Mouse (Mus musculus) embryonic facial prominence, embryonic 15.5 days (tissue): ENCODE data around the gene Actr5. TPM values are rescaled to one million over a fixed set of nuclear protein-coding genes. Genes with fewer than 3 reads are reported as not detected.
A peak's percentile ranks its signal among the peaks of the same experiment; 100 is the strongest.

Source experiments
- ATAC-seq: fragments of 200-750 bp; cut with Nextera tagmentation; 2 replicates; pipeline ENCODE4 v1.8.0; 2017; ENCODE audit warnings: low read depth, moderate TSS enrichment; ENCODE audit not compliant: insufficient number of reproducible peaks, low FRiP score, low TSS enrichment
- H3K27ac ChIP-seq: fragments of 300-500 bp; sonication (generic); replicated peaks from 2 replicates; pipeline ENCODE4 v1.5.1; 2015; ENCODE audit warnings: mild to moderate bottlenecking, inconsistent platforms
- H3K27me3 ChIP-seq: fragments of 300-500 bp; sonication (generic); 2 replicates; pipeline ENCODE4 v1.6.1; 2015; ENCODE audit warnings: inconsistent platforms
- H3K36me3 ChIP-seq: fragments of 300-500 bp; sonication (generic); 2 replicates; pipeline ENCODE4 v1.6.1; 2015; ENCODE audit warnings: mild to moderate bottlenecking, inconsistent platforms
- H3K4me1 ChIP-seq: fragments of 300-500 bp; sonication (generic); 2 replicates; pipeline ENCODE4 v1.6.1; 2015; ENCODE audit warnings: inconsistent platforms
- H3K4me2 ChIP-seq: fragments of 300-500 bp; sonication (generic); replicated peaks from 2 replicates; pipeline ENCODE4 v1.6.1; 2015; ENCODE audit warnings: mild to moderate bottlenecking, inconsistent platforms
- H3K4me3 ChIP-seq: fragments of 300-500 bp; sonication (generic); replicated peaks from 2 replicates; pipeline ENCODE4 v1.5.1; 2015; ENCODE audit warnings: mild to moderate bottlenecking, inconsistent platforms
- H3K9ac ChIP-seq: fragments of 300-500 bp; sonication (generic); 2 replicates; pipeline ENCODE4 v1.6.1; 2015; ENCODE audit warnings: inconsistent platforms
- H3K9me3 ChIP-seq: fragments of 300-500 bp; sonication (generic); replicated peaks from 2 replicates; pipeline ENCODE4 v1.6.1; 2016; ENCODE audit warnings: inconsistent platforms
- WGBS: fragments of 180-500 bp; shearing (Covaris S2); methylation state at CpG from one replicate; pipeline ENCODE4 v1.1.7; 2015; 5-methylcytosine and 5-hydroxymethylcytosine counted together
- polyA plus RNA-seq: library from polyadenylated mRNA; unstranded; fragments of >200 nt; fragmentation: Nextera tagmentation; extraction: Ambion mirVana; gene quantifications from 2 replicates; pipeline ENCODE4 v1.2.1, GENCODE M21; 2015

Gene Actr5
- 12.0 and 13.1 TPM in 2 replicates for polyA plus RNA-seq

DNA sequence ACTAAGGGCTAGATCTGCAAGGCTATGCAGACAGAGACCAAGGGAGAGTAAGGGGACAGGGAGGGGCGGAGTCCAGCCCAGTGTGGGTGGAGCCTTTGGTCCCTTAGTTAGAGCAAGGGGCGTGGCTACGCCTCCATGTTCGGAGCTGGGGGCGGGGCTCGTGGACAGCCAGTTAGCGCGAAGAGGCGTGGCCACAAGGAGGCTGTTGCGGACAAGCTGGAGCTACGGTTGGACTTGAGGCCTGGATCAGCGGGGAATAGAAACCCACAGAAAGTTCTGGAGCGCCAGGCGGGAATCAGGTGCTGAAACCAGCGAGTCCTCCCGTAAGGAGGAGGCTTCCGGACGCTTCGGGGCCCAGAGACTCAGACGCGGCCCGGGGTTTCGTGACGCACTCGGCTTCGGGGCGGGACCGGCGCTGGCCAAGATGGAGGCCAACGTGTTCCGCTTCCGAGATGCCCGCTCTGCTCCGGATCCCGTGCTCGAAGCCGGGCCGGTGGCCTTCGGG, at the start of gene Actr5:
Gene Actr5, plus strand, starts transcription at position 171 of the 505 bp plus-strand sequence.
- H3K4me1 ChIP-seq, result peaks cover 16% of the 10 kb centered on the region
- H3K4me2 ChIP-seq, result peak within 1 kb of the TSS; percentile 73
- peak within 1 kb of the TSS; percentile 90 for H3K27ac ChIP-seq
- WGBS, result 1% methylated on average over 39 of the region's 39 CpGs
- no peaks in the 10 kb centered on the region for H3K9me3 ChIP-seq
- H3K4me3 ChIP-seq, result peak within 1 kb of the TSS; percentile 87
- peaks cover 24% of the 10 kb centered on the region; the same call in 1 of the 2 replicates for H3K36me3 ChIP-seq
- peak within 1 kb of the TSS; percentile 74 for H3K9ac ChIP-seq
- peaks cover 25% of the 10 kb centered on the region for H3K27me3 ChIP-seq
- peak; percentile 96 for ATAC-seq

DNA sequence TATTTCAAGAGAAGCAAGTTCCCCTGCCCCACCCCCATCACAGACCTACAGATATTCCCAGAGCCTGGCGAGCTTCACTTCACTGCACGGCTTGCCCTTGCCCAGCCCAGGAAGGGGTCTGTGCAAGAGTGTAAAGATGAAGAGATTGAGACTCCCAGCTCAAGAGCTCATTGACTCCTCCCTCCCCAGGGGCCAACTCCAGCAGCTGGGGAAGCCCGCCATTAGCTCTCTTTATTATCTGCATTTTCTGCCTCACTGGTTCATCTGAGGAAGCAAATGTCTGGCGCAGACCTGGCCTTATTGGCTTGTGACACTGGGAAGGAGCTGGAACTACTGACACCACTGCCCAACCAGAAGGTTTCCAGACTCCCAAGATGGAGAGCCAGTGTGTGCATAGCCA, 44.7 kb upstream of the Actr5 start:
- no peak for ATAC-seq
- H3K9ac ChIP-seq, result no peak overlapping the region
- H3K36me3 ChIP-seq, result no peaks in the 10 kb centered on the region
- H3K27me3 ChIP-seq, result no peaks in the 10 kb centered on the region
- no peak overlapping the region for H3K4me2 ChIP-seq
- no peak overlapping the region for H3K27ac ChIP-seq
- WGBS, result 56% methylated on average over 4 of the region's 4 CpGs
- H3K9me3 ChIP-seq, result no peaks in the 10 kb centered on the region
- no peak overlapping the region for H3K4me3 ChIP-seq
- no peaks in the 10 kb centered on the region for H3K4me1 ChIP-seq

DNA sequence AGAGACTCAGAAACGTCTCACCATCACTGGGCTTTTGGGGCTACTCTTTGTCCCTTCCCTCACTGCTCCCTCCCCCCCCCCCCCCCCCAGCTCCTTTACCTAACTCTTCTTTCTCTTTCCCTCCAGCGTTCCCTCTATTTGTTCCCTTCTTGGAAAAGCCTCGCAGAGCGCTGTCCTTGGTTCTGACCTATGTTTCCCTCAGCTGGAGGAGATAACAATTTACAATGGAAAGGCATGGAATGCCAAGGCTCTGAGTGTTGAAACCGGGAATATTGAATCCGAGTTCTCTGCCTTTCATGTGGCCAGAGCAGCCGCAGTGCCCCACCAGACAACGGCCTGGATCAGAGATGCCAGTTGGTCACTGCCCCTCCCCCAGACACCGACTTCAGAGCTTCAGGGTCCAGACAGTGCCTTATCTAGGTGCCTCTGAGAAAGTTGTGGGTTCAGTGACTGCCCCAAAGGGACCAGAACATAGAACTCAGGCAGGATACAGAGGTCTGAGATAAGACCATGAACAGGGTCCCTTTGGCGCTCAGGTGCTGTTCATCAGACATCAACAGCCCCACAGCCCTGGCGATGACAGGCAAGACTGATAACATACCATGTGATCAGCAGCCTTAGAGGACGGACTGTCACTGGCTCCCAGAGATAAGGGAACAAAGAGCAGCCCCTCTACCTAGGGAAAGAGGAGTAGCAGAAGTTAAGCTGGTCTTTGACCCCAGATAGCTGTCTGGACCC, 39.9 kb upstream of the Actr5 start:
- Histone ChIP-seq H3K4me1 (peaks cover 5% of the 10 kb centered on the region; the same call in 1 of the 2 replicates), H3K4me3 (no peak overlapping the region), H3K27ac (no peak overlapping the region), H3K9ac (no peak overlapping the region), H3K27me3 (peaks cover 7% of the 10 kb centered on the region; the same call in 1 of the 2 replicates), H3K36me3 (no peaks in the 10 kb centered on the region), H3K4me2 (no peak overlapping the region), H3K9me3 (no peaks in the 10 kb centered on the region)
- ATAC-seq, result no peak
- 10% methylated on average over 12 of the region's 12 CpGs for WGBS

DNA sequence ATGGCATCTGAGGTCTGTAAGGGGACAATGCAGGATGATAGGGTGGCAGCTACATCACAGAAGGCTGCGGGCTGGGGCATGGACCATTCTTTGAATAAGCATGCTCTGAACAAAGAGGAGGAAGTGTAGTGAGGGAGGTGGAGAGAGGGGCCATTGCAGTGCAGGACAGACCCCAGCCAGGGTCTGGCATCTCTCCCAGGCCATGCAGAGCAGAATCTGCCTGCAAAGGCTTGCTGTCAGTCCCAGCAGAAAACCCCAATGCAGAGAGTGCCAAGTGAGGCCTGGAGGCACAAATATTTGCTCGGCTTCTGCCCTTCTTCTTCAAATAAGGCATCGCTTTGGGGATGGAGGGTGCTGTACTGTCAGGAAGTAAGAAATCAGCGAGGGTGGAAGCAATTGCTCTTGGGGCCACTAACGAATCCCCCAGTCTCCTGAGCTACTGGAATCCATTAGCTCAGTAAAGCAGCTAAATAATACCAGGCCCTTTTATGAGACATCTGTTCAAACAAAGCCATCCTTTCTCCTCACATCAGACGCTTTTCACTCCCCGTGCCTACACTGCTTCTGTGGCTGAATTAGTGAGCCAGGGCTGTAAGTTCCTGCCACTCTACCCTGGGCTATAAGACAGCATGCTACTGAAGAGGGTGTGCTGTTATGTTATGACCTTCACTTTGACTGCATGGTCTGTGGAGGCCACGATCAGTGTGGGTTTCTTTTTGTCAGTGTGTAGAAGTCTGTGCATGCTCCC, 36.0 kb upstream of the Actr5 start:
- H3K4me1 ChIP-seq, result peaks cover 5% of the 10 kb centered on the region; the same call in 1 of the 2 replicates
- H3K9ac ChIP-seq, result no peak overlapping the region
- H3K9me3 ChIP-seq, result no peaks in the 10 kb centered on the region
- H3K27me3 ChIP-seq, result peaks cover 7% of the 10 kb centered on the region; the same call in 1 of the 2 replicates
- H3K27ac ChIP-seq, result no peak overlapping the region
- ATAC-seq, result no peak
- H3K4me3 ChIP-seq, result no peak overlapping the region
- 25% methylated on average over 8 of the region's 8 CpGs for WGBS
- no peaks in the 10 kb centered on the region for H3K36me3 ChIP-seq
- H3K4me2 ChIP-seq, result no peak overlapping the region

DNA sequence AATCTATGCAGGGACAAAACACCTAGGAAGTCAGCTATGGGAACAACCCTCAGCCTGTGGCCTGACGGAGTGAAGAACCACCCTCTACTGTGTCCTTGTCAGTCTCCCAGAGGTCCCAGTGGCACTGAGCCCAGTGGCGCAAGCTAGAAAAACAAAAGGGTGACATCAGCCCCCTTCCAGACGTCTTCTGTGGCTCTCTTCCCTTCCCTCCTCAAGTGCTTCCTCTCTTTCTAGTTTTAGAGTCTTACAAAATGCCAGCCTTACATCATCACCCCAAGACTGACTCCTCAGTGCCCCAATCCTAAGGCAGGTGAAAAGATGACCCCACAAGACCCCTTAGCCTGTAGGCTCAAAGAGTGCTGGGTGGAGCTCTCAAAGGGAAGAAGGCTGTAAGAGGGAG, 34.2 kb upstream of the Actr5 start:
- Histone ChIP-seq H3K36me3 (no peaks in the 10 kb centered on the region), H3K4me2 (no peak overlapping the region), H3K4me3 (no peak overlapping the region), H3K27ac (no peak overlapping the region), H3K9ac (no peak overlapping the region), H3K4me1 (peaks cover 5% of the 10 kb centered on the region; the same call in 1 of the 2 replicates), H3K27me3 (peaks cover 17% of the 10 kb centered on the region), H3K9me3 (no peaks in the 10 kb centered on the region)
- no peak for ATAC-seq
- WGBS, result 65% methylated on average over 3 of the region's 3 CpGs

DNA sequence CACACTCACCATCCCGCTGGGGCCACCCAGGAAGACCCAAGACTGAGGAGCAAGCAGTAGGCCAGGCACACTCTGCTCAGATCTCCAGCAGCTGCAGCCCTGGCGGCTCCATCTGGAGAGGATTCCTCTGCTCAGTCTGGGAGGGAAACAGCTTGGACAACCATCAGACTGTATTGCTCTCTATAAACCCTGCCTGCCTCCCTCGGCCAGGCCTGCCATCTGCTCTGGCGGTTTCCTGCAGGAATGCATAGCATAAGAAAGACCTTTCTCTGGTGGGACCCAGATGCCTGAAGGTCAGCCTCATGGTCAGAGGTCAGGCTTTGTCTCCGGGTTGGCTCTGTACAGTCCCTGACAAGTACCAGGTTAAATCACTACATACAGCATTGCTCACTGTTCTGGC, 33.4 kb upstream of the Actr5 start:
- Histone ChIP-seq H3K4me3 (no peak overlapping the region), H3K9me3 (no peaks in the 10 kb centered on the region), H3K27me3 (peaks cover 21% of the 10 kb centered on the region), H3K4me1 (peaks cover 5% of the 10 kb centered on the region; the same call in 1 of the 2 replicates), H3K27ac (no peak overlapping the region), H3K36me3 (no peaks in the 10 kb centered on the region), H3K9ac (no peak overlapping the region), H3K4me2 (no peak overlapping the region)
- 23% methylated on average over 5 of the region's 5 CpGs for WGBS
- no peak for ATAC-seq

DNA sequence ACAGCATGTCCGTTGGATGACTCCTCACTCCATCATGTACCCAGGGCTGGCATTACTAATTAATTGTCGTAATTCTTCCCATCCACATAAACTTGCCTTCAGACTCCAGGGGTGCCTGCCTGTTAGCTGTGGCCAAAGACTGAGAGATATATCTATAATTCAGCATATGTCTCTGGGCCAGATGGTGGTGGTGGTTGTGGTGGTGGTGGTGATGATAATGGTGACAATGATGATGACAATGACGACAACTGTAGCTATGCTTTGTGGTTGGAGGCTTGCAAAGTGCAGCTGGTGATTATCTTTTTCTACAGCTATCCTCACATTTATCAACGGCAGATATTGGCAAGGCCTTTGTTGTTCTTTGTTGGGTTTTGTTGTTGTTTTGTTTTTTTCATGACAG, 31.3 kb upstream of the Actr5 start:
- Histone ChIP-seq H3K9ac (no peak overlapping the region), H3K4me1 (peaks cover 5% of the 10 kb centered on the region; the same call in 1 of the 2 replicates), H3K27ac (no peak overlapping the region), H3K9me3 (no peaks in the 10 kb centered on the region), H3K27me3 (peaks cover 28% of the 10 kb centered on the region), H3K4me2 (no peak overlapping the region), H3K36me3 (no peaks in the 10 kb centered on the region), H3K4me3 (no peak overlapping the region)
- 79% methylated on average over 4 of the region's 4 CpGs for WGBS
- ATAC-seq, result no peak

DNA sequence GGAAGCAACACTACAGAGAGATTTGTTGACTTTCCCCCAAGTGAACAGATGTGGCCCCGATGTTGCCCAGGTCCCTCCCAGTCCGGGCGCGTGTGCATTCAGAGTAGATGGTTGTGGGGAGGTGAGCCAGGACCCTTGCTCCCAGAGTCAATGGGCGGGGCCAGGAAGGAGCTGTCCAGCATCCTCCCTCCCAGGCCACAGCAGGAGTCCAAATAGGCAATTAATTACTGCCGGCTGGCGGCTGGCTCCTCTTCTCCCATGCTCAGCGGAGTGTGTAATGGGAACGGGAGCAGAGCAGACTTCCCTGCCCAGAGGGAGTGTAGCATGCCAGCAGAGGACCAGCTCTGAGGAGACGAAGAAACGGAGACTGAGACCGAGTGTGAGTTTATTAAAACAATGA, 29.6 kb upstream of the Actr5 start:
- ATAC-seq, result no peak
- no peak overlapping the region for H3K4me3 ChIP-seq
- no peaks in the 10 kb centered on the region for H3K9me3 ChIP-seq
- no peak overlapping the region for H3K27ac ChIP-seq
- H3K4me2 ChIP-seq, result no peak overlapping the region
- H3K27me3 ChIP-seq, result peaks cover 43% of the 10 kb centered on the region
- H3K9ac ChIP-seq, result no peak overlapping the region
- no peaks in the 10 kb centered on the region for H3K4me1 ChIP-seq
- H3K36me3 ChIP-seq, result no peaks in the 10 kb centered on the region
- WGBS, result under 1% methylated on average over 12 of the region's 12 CpGs

DNA sequence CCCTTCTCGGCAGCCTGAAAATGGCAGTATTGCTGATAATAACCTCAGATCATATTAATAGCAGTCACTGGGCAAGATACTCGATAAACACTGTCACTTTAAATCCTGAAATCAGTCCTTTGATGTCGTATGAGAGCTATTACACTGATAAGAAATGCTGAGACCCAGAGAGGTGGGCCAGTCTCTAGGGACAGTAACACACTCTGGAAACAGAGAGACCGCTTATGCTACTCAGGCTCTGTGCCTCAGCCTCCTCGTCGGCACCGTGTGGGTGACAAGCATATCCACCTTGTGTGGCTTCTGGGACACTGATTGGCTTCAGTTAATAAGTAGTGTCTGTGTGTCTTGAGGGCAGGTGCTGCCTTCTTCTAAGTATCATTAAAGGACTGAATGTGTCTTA, 29.1 kb upstream of the Actr5 start:
- no peak for ATAC-seq
- no peak overlapping the region for H3K4me2 ChIP-seq
- no peaks in the 10 kb centered on the region for H3K36me3 ChIP-seq
- no peak overlapping the region for H3K9ac ChIP-seq
- peaks cover 48% of the 10 kb centered on the region for H3K27me3 ChIP-seq
- H3K9me3 ChIP-seq, result no peaks in the 10 kb centered on the region
- no peak overlapping the region for H3K27ac ChIP-seq
- 19% methylated on average over 7 of the region's 7 CpGs for WGBS
- no peaks in the 10 kb centered on the region for H3K4me1 ChIP-seq
- H3K4me3 ChIP-seq, result no peak overlapping the region

DNA sequence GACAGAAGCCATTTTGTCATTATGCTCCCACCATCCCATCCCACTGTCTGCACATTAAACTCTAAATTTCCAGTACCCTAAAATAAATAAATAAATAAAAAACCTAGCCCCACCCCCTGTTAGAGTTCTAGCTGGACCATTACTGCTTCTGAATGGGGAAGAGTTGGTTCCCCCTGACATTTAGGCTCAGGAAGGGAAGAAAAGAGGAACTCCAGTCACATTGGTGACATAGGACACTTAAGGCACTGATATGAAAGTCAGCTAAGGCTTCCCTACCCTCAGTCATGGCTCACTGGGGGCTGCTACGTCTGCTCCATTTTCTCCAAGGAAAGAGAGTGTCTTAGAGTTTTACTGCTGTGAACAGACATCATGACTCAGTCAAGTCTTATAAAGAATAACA, 27.9 kb upstream of the Actr5 start:
- Histone ChIP-seq H3K9me3 (no peaks in the 10 kb centered on the region), H3K9ac (no peak overlapping the region), H3K4me3 (no peak overlapping the region), H3K27ac (no peak overlapping the region), H3K27me3 (peaks cover 59% of the 10 kb centered on the region), H3K4me2 (no peak overlapping the region), H3K36me3 (no peaks in the 10 kb centered on the region), H3K4me1 (no peaks in the 10 kb centered on the region)
- ATAC-seq, result no peak
- 63% methylated on average over 1 of the region's 1 CpGs for WGBS

DNA sequence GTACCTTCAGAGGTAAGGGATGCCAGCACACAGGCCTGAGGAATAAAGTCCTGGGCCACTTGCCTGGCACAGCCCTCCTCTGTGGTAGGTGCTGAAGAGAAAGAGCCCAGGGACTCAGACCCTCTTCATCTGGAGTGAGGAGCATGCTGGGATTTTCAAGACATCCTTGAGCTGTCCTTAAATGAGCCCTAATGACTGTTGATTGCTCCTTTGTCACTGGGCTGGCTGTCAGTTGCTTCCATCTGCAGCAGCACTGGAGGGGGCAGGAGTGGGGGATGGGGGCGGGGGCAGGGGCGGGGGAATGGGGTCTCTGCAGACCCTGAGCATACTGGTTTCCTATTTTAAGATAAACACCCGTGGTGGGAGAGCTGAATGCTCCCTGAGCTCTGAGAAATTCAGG, 24.2 kb upstream of the Actr5 start:
- Histone ChIP-seq H3K4me3 (no peak overlapping the region), H3K36me3 (no peaks in the 10 kb centered on the region), H3K27ac (no peak overlapping the region), H3K4me2 (no peak overlapping the region), H3K4me1 (no peaks in the 10 kb centered on the region), H3K9ac (no peak overlapping the region), H3K27me3 (peaks cover 73% of the 10 kb centered on the region), H3K9me3 (no peaks in the 10 kb centered on the region)
- 28% methylated on average over 3 of the region's 3 CpGs for WGBS
- ATAC-seq, result no peak
